Mouse (Mus musculus) liver, embryonic 15.5 days (tissue): ENCODE measurements around the gene Rundc3b. TPM values are rescaled to one million over a fixed set of nuclear protein-coding genes. Genes with fewer than 3 reads are reported as not detected.

ENCODE experiments used
- ATAC-seq: fragments of 200-750 bp; cut with Nextera tagmentation; 2 replicates; pipeline ENCODE4 v1.8.0; 2017; ENCODE audit warnings: moderate number of reproducible peaks, mild to moderate bottlenecking, moderate library complexity; ENCODE audit not compliant: insufficient read depth
- H3K27ac ChIP-seq: fragments of 300-500 bp; sonication (generic); replicated peaks from 2 replicates; pipeline ENCODE4 v1.5.1; 2015; ENCODE audit warnings: mild to moderate bottlenecking, inconsistent platforms
- H3K27me3 ChIP-seq: fragments of 300-500 bp; sonication (generic); 2 replicates; pipeline ENCODE4 v1.6.1; 2015; ENCODE audit warnings: mild to moderate bottlenecking, inconsistent platforms
- H3K36me3 ChIP-seq: fragments of 300-500 bp; sonication (generic); replicated peaks from 2 replicates; pipeline ENCODE4 v1.6.1; 2015; ENCODE audit warnings: moderate library complexity, mild to moderate bottlenecking, inconsistent platforms
- H3K4me1 ChIP-seq: fragments of 300-500 bp; sonication (generic); replicated peaks from 2 replicates; pipeline ENCODE4 v1.6.1; 2015; ENCODE audit warnings: inconsistent platforms
- H3K4me2 ChIP-seq: fragments of 300-500 bp; sonication (generic); 2 replicates; pipeline ENCODE4 v1.6.1; 2015; ENCODE audit warnings: moderate library complexity, mild to moderate bottlenecking, inconsistent platforms
- H3K4me3 ChIP-seq: fragments of 300-500 bp; sonication (generic); replicated peaks from 2 replicates; pipeline ENCODE4 v1.5.1; 2015; ENCODE audit warnings: mild to moderate bottlenecking, inconsistent platforms
- H3K9ac ChIP-seq: fragments of 300-500 bp; sonication (generic); 2 replicates; pipeline ENCODE4 v1.6.1; 2015; ENCODE audit warnings: moderate library complexity, mild to moderate bottlenecking, inconsistent platforms
- H3K9me3 ChIP-seq: fragments of 300-500 bp; sonication (generic); replicated peaks from 2 replicates; pipeline ENCODE4 v1.6.1; 2016; ENCODE audit warnings: inconsistent platforms
- WGBS: fragments of 180-500 bp; shearing (Covaris S2); methylation state at CpG from one replicate; pipeline ENCODE4 v1.1.7; 2015; ENCODE audit warnings: mixed read lengths; ENCODE audit not compliant: insufficient replicate concordance; 5-methylcytosine and 5-hydroxymethylcytosine counted together
- polyA plus RNA-seq: library from polyadenylated mRNA; unstranded; fragments of >200 nt; fragmentation: Nextera tagmentation; extraction: Ambion mirVana; gene quantifications from 2 replicates; pipeline ENCODE4 v1.2.1, GENCODE M21; 2015

Gene Rundc3b
- polyA plus RNA-seq, 1 experiment from 2014 or later: 0.09 TPM

- peaks cover 10% of the 10 kb centered on the region; the same call in 1 of the 2 replicates for H3K4me1 ChIP-seq
- H3K36me3 ChIP-seq: no peaks in the 10 kb centered on the region
- peak overlapping the region; percentile 60 for H3K4me3 ChIP-seq
- under 1% methylated on average over 49 of the region's 49 CpGs for WGBS
- H3K9me3 ChIP-seq: no peaks in the 10 kb centered on the region
- peak overlapping the region; percentile 85 for H3K4me2 ChIP-seq
- H3K27ac ChIP-seq: no peak overlapping the region
- peak; percentile 25 for ATAC-seq
- no peak overlapping the region for H3K9ac ChIP-seq
- peaks cover 21% of the 10 kb centered on the region for H3K27me3 ChIP-seq
Observed at GRCm38 (mm10) chr5:8622071-8622595, 619 bp downstream of the Rundc3b start.

DNA sequence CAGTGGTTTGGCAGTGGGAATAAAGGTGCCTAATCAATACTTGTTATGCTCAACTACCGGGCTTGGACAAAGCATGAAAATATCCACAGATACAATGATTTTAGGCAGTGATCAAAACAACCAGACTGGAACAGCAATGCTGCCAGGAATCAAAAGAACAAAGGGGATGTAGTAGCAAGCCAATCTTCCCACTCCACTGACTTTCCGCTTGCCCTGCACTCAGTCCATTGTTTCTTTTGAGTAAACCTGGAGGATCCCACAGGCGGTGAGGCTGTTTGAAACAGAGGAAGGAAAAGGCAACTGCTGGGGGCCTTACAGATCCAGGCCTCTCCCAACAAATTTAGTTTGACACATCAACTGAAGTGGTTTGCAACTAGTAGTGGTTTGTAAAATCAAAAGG, 51.6 kb downstream of the Rundc3b start:
- WGBS: 54% methylated on average over 3 of the region's 3 CpGs
- no peak for ATAC-seq
- H3K4me3 ChIP-seq: no peak overlapping the region
- H3K27ac ChIP-seq: no peak overlapping the region
- no peak overlapping the region for H3K4me2 ChIP-seq
- H3K9me3 ChIP-seq: no peaks in the 10 kb centered on the region
- H3K36me3 ChIP-seq: no peaks in the 10 kb centered on the region
- H3K27me3 ChIP-seq: no peaks in the 10 kb centered on the region
- no peak overlapping the region for H3K9ac ChIP-seq
- H3K4me1 ChIP-seq: no peaks in the 10 kb centered on the region

DNA sequence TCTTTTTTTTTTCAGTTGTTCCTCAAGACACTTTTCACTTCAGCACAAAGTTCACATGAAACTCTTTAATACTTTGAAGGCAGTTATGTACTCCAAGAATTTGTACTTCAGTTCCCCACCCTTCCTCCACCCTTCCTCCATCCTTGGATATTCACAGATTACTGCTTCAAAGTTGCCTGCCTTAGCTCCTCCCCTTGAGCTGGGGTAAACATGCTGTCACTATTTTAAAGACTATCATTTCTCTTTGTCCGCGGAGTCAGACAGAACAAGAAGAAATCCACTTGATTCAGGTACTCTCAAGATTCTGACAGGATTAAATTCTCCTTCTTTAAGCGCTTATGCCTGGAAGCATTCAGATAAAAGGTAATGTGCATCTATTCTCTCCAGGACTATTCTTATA, 55.9 kb downstream of the Rundc3b start:
- Histone ChIP-seq H3K4me3 (no peak overlapping the region), H3K27ac (no peak overlapping the region), H3K36me3 (no peaks in the 10 kb centered on the region), H3K9ac (no peak overlapping the region), H3K9me3 (no peaks in the 10 kb centered on the region), H3K4me1 (no peaks in the 10 kb centered on the region), H3K4me2 (no peak overlapping the region), H3K27me3 (no peaks in the 10 kb centered on the region)
- ATAC-seq: no peak
- WGBS: 60% methylated on average over 3 of the region's 3 CpGs

DNA sequence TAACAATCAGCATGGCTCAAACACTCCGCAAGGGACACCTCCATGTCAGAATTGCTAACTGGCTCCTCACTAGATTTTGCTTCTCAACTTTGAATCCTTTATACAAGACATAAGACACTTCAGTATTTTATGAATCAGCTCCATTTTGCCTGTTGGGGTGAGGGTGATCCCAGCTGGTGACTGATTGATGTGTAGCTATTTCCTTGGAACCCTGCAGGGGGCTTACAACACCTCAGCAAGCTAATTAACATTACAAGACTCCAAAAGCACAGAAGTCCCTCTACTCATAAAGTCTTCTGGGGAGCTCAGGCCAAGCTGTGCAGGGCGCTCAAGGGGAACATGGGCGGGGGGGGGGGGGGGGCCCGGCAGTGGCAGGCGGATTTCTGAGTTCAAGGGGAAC, 78.2 kb downstream of the Rundc3b start:
- Histone ChIP-seq H3K4me1 (no peaks in the 10 kb centered on the region), H3K4me3 (no peak overlapping the region), H3K9me3 (no peaks in the 10 kb centered on the region), H3K36me3 (no peaks in the 10 kb centered on the region), H3K27me3 (no peaks in the 10 kb centered on the region), H3K9ac (no peak overlapping the region), H3K27ac (no peak overlapping the region), H3K4me2 (no peak overlapping the region)
- no peak for ATAC-seq
- WGBS: 39% methylated on average over 4 of the region's 5 CpGs

GRCm38 (mm10) chr5:8542631-8543207, 80.0 kb downstream of the Rundc3b start:
- Histone ChIP-seq H3K27ac (no peak overlapping the region), H3K36me3 (no peaks in the 10 kb centered on the region), H3K9me3 (no peaks in the 10 kb centered on the region), H3K4me1 (no peaks in the 10 kb centered on the region), H3K9ac (no peak overlapping the region), H3K27me3 (no peaks in the 10 kb centered on the region), H3K4me3 (no peak overlapping the region), H3K4me2 (no peak overlapping the region)
- ATAC-seq: no peak
- 53% methylated on average over 3 of the region's 3 CpGs for whole genome bisulfite sequencing

DNA sequence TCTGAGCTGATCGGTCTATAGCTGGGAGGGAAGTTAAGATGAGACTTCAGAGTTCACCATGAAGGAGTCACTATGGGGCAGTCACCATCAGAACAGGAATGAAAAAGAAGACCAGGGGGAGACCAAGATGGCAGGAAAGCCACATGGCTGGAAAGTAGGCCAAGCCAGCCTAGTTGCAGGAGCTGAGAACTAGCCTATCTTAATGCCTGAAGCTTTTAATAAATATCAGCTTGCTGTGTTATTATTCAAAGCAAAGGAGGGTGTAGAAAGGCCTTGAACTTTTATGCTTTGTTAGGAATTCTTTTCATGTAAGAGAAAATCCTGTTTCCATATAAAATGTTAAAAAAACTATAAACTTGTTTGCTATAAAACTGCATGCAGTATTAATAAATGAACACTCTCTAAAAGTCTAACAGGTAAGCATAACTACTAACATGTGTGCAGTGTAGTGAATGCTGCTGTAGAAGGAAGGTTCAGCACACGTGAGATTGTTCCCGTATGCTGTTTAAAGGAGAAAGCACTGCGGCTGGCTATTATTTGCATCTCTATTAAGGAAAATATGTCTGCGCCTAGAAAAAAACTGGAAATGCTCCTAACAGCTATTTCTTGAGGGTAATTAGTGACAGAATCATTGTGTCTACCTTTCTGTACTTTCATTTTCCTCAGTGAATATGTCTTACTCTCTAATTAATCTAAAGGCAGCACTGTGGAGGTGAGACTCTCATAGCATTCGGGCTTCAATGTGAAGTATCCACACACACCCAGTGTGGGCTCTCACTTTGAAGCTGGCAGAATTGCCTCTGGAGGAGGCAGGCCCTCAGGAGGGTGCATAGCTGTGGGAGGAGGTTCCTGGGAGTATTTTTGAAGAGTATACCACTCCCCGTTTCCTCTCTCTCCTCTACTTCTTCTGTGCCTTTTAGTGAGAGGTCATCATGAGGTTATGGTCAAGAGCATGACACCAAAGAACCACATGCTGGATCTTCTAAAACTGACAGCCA, 81.3 kb downstream of the Rundc3b start:
- Histone ChIP-seq H3K4me2 (no peak overlapping the region), H3K4me3 (no peak overlapping the region), H3K9me3 (no peaks in the 10 kb centered on the region), H3K27me3 (no peaks in the 10 kb centered on the region), H3K4me1 (no peaks in the 10 kb centered on the region), H3K36me3 (no peaks in the 10 kb centered on the region), H3K27ac (no peak overlapping the region), H3K9ac (no peak overlapping the region)
- WGBS: 68% methylated on average over 7 of the region's 7 CpGs
- ATAC-seq: no peak

DNA sequence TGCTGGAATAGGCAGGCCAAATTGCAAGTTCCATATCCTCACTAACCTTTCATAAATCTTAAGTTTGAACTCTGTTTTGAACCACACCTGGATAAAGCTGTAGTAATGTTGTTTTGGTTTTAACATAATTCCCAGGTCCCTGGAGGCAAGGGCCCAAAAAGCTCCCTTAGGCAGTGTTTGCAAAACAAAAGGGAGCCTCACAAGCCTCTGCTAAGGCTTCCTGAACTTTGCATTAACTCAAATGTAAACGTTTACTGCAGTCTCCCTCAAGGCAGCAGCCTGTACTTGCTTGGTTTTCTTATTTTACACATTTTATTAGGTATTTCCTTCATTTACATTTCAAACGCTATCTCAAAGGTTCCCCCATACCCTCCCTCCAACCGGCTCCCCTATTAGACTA, 103.7 kb downstream of the Rundc3b start:
- whole genome bisulfite sequencing: 27% methylated on average over 3 of the region's 3 CpGs
- H3K9me3 ChIP-seq: no peaks in the 10 kb centered on the region
- H3K9ac ChIP-seq: no peak overlapping the region
- H3K4me2 ChIP-seq: no peak overlapping the region
- no peaks in the 10 kb centered on the region for H3K36me3 ChIP-seq
- H3K4me3 ChIP-seq: no peak overlapping the region
- H3K4me1 ChIP-seq: no peaks in the 10 kb centered on the region
- no peak overlapping the region for H3K27ac ChIP-seq
- no peak for ATAC-seq
- no peaks in the 10 kb centered on the region for H3K27me3 ChIP-seq

- Histone ChIP-seq H3K27me3 (no peaks in the 10 kb centered on the region), H3K36me3 (no peaks in the 10 kb centered on the region)
- WGBS: 56% methylated on average over 4 of the region's 4 CpGs
Observed at GRCm38 (mm10) chr5:8491778-8492177, 131.0 kb downstream of the Rundc3b start.

DNA sequence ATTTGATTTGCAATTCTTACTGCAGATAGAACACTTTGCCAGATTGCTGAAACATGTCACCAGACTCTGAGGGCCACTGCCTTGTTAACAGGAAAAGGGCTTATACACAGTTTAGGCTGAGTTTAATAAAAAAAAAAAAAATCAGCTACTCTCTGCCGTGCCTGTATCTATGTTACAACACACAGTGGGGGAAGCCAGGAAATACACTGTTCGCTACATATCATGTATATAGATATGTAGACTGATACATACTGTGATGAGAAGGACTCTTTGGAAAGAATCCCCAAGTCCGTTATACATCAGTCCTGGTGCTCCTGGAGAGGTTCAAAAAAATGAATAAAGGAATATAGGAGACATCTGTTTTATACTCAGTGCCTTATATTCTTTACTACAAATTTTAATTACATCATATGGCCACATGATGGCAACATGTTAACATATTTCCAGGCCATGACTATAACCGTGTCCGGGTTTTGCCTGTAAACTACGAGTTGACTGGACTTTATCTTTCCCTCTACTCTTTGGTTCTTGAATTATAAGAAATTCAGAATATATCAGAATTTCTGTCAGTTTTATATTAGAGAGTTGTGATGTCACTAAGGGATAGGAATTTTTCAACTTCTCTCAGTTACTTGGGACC, 133.2 kb downstream of the Rundc3b start:
- ATAC-seq: no peak
- WGBS: 33% methylated on average over 6 of the region's 6 CpGs
- Histone ChIP-seq H3K27me3 (no peaks in the 10 kb centered on the region), H3K9me3 (no peaks in the 10 kb centered on the region), H3K4me2 (no peak overlapping the region), H3K4me1 (no peaks in the 10 kb centered on the region), H3K36me3 (no peaks in the 10 kb centered on the region), H3K9ac (no peak overlapping the region), H3K27ac (no peak overlapping the region), H3K4me3 (no peak overlapping the region)

More at GRCm38 (mm10) chr5:8491778-8492177, 131.0 kb downstream of the Rundc3b start:
- H3K4me1 ChIP-seq: no peaks in the 10 kb centered on the region
- H3K27ac ChIP-seq: no peak overlapping the region
- H3K9ac ChIP-seq: no peak overlapping the region
- H3K4me2 ChIP-seq: no peak overlapping the region
- ATAC-seq: no peak
- H3K9me3 ChIP-seq: no peaks in the 10 kb centered on the region
- no peak overlapping the region for H3K4me3 ChIP-seq

DNA sequence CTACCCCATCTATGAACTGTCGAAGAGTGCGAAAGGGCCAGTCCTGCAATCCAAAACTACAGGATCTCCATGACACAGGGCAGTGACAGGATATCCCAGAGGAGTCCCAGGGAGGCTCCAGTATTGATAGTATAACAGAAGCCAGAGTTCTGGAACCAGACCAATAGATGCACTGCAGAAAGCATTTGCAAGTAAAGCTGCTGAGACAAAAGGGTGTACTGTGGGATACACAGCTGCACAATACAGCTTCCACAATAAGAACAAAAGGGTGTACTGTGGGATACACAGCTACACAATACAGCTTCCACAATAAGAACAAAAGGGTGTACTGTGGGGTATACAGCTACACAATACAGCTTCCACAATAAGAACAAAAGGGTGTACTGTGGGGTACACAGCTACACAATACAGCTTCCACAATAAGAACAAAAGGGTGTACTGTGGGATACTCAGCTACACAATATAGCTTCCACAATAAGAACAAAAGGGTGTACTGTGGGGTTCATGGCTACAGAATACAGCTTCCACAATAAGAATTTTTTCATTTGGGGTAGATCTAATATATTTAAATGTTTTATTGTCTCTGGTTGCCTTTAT, 134.0 kb downstream of the Rundc3b start:
- H3K4me3 ChIP-seq: no peak overlapping the region
- no peak overlapping the region for H3K27ac ChIP-seq
- WGBS: 75% methylated on average over 2 of the region's 2 CpGs
- no peaks in the 10 kb centered on the region for H3K9me3 ChIP-seq
- no peaks in the 10 kb centered on the region for H3K36me3 ChIP-seq
- H3K9ac ChIP-seq: no peak overlapping the region
- no peaks in the 10 kb centered on the region for H3K27me3 ChIP-seq
- no peaks in the 10 kb centered on the region for H3K4me1 ChIP-seq
- ATAC-seq: no peak
- H3K4me2 ChIP-seq: no peak overlapping the region
